Mouse (Mus musculus): ENCODE data around the gene Cdv3. TPM values are rescaled to one million over a fixed set of nuclear protein-coding genes. Genes with fewer than 3 reads are reported as not detected.

The Cdv3 gene
- polyA plus RNA-seq, 1 experiment: 31.2 TPM

Other genes starting within 250 kb of the Cdv3 start
- gene Srprb, start 163.7 kb downstream of the Cdv3 start, polyA plus RNA-seq (2012; rRNA removed): 54.8 and 69.8 TPM in 2 replicates
- gene Gm20425, start 135.5 kb downstream of the Cdv3 start, polyA plus RNA-seq (2012; rRNA removed): 0.14 and 0.30 TPM in 2 replicates
- gene Trf, start 135.4 kb downstream of the Cdv3 start, polyA plus RNA-seq (2012; rRNA removed): 927 and 1,066 TPM in 2 replicates
- gene 1300017J02Rik, start 60.8 kb downstream of the Cdv3 start, polyA plus RNA-seq (2012; rRNA removed): 0.63 and 1.0 TPM in 2 replicates
- gene Topbp1, start 60.6 kb downstream of the Cdv3 start, polyA plus RNA-seq (2012; rRNA removed): 8.5 and 9.8 TPM in 2 replicates
- not detected in 2 replicates for gene Bfsp2, start 114.6 kb upstream of the Cdv3 start, polyA plus RNA-seq (2012; rRNA removed)

Measured in gonadal fat pad, adult 2 months (tissue).